Mouse (Mus musculus): ENCODE measurements at regions not wholly inside any gene's neighbourhood (a gene's known extent, or its start where the extent isn't known, plus 50 kb on each side); places are given as distances from the start of the nearest gene placed in this dataset.
"Not testable (repeated sequence)": the region's sequence is repeated elsewhere in the genome, so short reads cannot be mapped to it uniquely, and the experiment has no call there.

GRCm38 (mm10) chr12:9756411-9756810 is 186.5 kb downstream of the Osr1 start:
- TF ChIP-seq CTCF (IDR thresholded peaks at IDR 0.05; ENCODE audit: borderline replicate concordance, extremely low read depth, insufficient read depth, insufficient read length): no peak
- TF ChIP-seq POLR2A (IDR thresholded peaks at IDR 0.05; ENCODE audit: borderline replicate concordance, extremely low read depth, insufficient read depth, insufficient read length, poor library complexity, severe bottlenecking): no peak
- DNase-seq (ENCODE audit: low read depth): no peak

- TF ChIP-seq POLR2A (IDR thresholded peaks at IDR 0.05; ENCODE audit: borderline replicate concordance, extremely low read depth, insufficient read depth, insufficient read length, poor library complexity, severe bottlenecking): no peak
- no peak for TF ChIP-seq CTCF (IDR thresholded peaks at IDR 0.05; ENCODE audit: borderline replicate concordance, extremely low read depth, insufficient read depth, insufficient read length)
- DNase-seq (ENCODE audit: low read depth): no peak
Observed at GRCm38 (mm10) chr12:9760818-9761217, 190.9 kb downstream of the Osr1 start.

- DNase-seq (ENCODE audit: low read depth): not testable (repeated sequence)
Observed at GRCm38 (mm10) chr12:9762291-9762811, 192.4 kb downstream of the Osr1 start.

- no peak for DNase-seq (ENCODE audit: low read depth)
- no peak for TF ChIP-seq POLR2A (IDR thresholded peaks at IDR 0.05; ENCODE audit: borderline replicate concordance, extremely low read depth, insufficient read depth, insufficient read length, poor library complexity, severe bottlenecking)
- TF ChIP-seq CTCF (IDR thresholded peaks at IDR 0.05; ENCODE audit: borderline replicate concordance, extremely low read depth, insufficient read depth, insufficient read length): no peak
Observed at GRCm38 (mm10) chr12:9762842-9763241, 192.9 kb downstream of the Osr1 start.

GRCm38 (mm10) chr12:9770908-9771307 is 201.0 kb downstream of the Osr1 start:
- TF ChIP-seq POLR2A (IDR thresholded peaks at IDR 0.05; ENCODE audit: borderline replicate concordance, extremely low read depth, insufficient read depth, insufficient read length, poor library complexity, severe bottlenecking) (no peak), CTCF (IDR thresholded peaks at IDR 0.05; ENCODE audit: borderline replicate concordance, extremely low read depth, insufficient read depth, insufficient read length) (no peak)
- DNase-seq (ENCODE audit: low read depth): no peak

- TF ChIP-seq CTCF (IDR thresholded peaks at IDR 0.05; ENCODE audit: borderline replicate concordance, extremely low read depth, insufficient read depth, insufficient read length) (no peak), POLR2A (IDR thresholded peaks at IDR 0.05; ENCODE audit: borderline replicate concordance, extremely low read depth, insufficient read depth, insufficient read length, poor library complexity, severe bottlenecking) (no peak)
Observed at GRCm38 (mm10) chr12:9772875-9773274, 203.0 kb downstream of the Osr1 start.

GRCm38 (mm10) chr12:9802284-9802683 is 232.4 kb downstream of the Osr1 start:
- no peak for DNase-seq (ENCODE audit: low read depth)

More at GRCm38 (mm10) chr12:9772875-9773274, 203.0 kb downstream of the Osr1 start:
- DNase-seq (ENCODE audit: low read depth): no peak

GRCm38 (mm10) chr12:9807406-9807805 is 237.5 kb downstream of the Osr1 start:
- TF ChIP-seq POLR2A (IDR thresholded peaks at IDR 0.05; ENCODE audit: borderline replicate concordance, extremely low read depth, insufficient read depth, insufficient read length, poor library complexity, severe bottlenecking) (no peak), CTCF (IDR thresholded peaks at IDR 0.05; ENCODE audit: borderline replicate concordance, extremely low read depth, insufficient read depth, insufficient read length) (no peak)
- no peak for DNase-seq (ENCODE audit: low read depth)

More at GRCm38 (mm10) chr12:9802284-9802683, 232.4 kb downstream of the Osr1 start:
- no peak for TF ChIP-seq POLR2A (IDR thresholded peaks at IDR 0.05; ENCODE audit: borderline replicate concordance, extremely low read depth, insufficient read depth, insufficient read length, poor library complexity, severe bottlenecking)
- TF ChIP-seq CTCF (IDR thresholded peaks at IDR 0.05; ENCODE audit: borderline replicate concordance, extremely low read depth, insufficient read depth, insufficient read length): no peak

GRCm38 (mm10) chr12:9833273-9833672 is 263.4 kb downstream of the Osr1 start:
- no peak for TF ChIP-seq POLR2A (IDR thresholded peaks at IDR 0.05; ENCODE audit: borderline replicate concordance, extremely low read depth, insufficient read depth, insufficient read length, poor library complexity, severe bottlenecking)
- DNase-seq (ENCODE audit: low read depth): no peak

- no peak for DNase-seq (ENCODE audit: low read depth)
- TF ChIP-seq CTCF (IDR thresholded peaks at IDR 0.05; ENCODE audit: borderline replicate concordance, extremely low read depth, insufficient read depth, insufficient read length) (no peak), POLR2A (IDR thresholded peaks at IDR 0.05; ENCODE audit: borderline replicate concordance, extremely low read depth, insufficient read depth, insufficient read length, poor library complexity, severe bottlenecking) (no peak)
Observed at GRCm38 (mm10) chr12:9839198-9839845, 269.4 kb downstream of the Osr1 start.

- DNase-seq (ENCODE audit: low read depth): no peak
- TF ChIP-seq CTCF (IDR thresholded peaks at IDR 0.05; ENCODE audit: borderline replicate concordance, extremely low read depth, insufficient read depth, insufficient read length): no peak
- no peak for TF ChIP-seq POLR2A (IDR thresholded peaks at IDR 0.05; ENCODE audit: borderline replicate concordance, extremely low read depth, insufficient read depth, insufficient read length, poor library complexity, severe bottlenecking)
Observed at GRCm38 (mm10) chr12:9839949-9840348, 270.0 kb downstream of the Osr1 start.

GRCm38 (mm10) chr12:9847034-9847433 is 277.1 kb downstream of the Osr1 start:
- TF ChIP-seq CTCF (IDR thresholded peaks at IDR 0.05; ENCODE audit: borderline replicate concordance, extremely low read depth, insufficient read depth, insufficient read length) (no peak), POLR2A (IDR thresholded peaks at IDR 0.05; ENCODE audit: borderline replicate concordance, extremely low read depth, insufficient read depth, insufficient read length, poor library complexity, severe bottlenecking) (no peak)
- DNase-seq (ENCODE audit: low read depth): no peak
